Mouse (Mus musculus) right cerebral cortex, postnatal 14 days (tissue): ENCODE results near the gene Rnf130.

Experiments
- DNase-seq: peaks from one replicate; pipeline ENCODE4 v3.0.0; 2022

Gene Rnf130

DNA sequence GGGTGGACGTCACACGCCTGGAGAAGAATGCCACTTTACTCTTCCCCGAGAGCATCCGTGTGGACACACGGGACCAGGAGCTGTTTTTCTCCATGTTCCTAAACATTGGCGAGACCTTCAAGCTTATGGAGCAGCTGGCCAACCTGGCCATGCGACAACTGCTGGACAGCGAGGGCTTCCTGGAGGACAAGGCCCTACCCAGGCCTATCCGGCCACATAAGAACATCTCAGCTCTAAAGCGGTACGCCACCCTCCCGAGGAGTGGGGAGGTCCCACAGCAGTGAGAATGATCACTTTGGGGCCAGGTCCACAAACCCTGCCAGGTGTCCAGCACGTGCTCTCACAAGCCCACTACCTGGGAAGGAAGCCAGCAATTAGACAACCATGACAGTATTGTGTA lies 121.0 kb downstream of the Rnf130 start:
- no peak for DNase-seq

GRCm38 (mm10) chr11:50147267-50147957 lies 122.3 kb downstream of the Rnf130 start:
- no peak for DNase-seq

- DNase-seq = no peak
Observed at GRCm38 (mm10) chr11:50147958-50148476, 122.9 kb downstream of the Rnf130 start.

- no peak for DNase-seq
Observed at GRCm38 (mm10) chr11:50149200-50149599, 124.1 kb downstream of the Rnf130 start.

DNA sequence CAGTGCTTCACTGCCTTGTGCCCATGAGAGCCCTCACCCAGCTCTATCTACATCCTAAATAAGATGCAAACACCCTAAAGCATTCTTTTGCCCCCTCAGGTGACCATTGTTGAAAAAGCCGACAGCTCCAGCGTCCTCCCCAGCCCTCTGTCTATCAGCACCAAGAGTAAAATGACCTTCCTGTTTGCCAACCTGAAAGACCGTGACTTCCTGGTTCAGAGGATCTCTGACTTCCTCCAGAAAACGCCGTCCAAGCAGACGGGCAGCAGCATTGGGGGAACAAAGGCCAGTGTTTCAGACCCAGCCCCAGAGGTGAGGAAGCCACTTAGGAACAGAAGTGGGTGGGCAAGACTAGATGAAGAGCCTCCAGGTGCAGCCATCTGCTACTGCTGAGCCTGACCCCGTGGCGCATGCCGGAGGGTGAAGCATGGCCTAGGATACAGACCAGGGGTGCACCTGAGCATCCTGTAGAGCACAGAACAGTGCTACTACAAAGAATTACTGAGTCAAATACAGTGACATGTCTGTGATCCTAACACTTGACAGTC lies 124.5 kb downstream of the Rnf130 start:
- no peak for DNase-seq

DNA sequence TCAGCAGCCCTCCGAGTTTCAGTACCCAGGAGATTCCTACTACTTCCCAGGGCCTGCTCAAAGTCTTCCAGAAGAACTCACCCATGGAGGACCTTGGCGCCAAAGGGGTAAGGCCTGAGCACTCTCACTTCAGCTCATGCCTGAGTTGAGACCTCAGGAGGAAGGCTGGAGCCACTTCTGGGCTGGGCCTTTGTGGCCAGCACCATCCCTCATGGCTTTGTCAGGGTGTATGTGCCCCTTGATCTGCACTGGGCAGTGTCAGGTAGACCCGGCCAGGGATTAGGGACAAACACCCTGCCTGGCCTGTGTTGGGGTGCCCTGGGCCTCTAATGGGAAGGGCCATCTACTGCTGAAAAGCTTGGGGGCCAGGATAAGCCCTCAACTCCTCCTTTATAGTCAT lies 126.2 kb downstream of the Rnf130 start:
- no peak for DNase-seq

DNA sequence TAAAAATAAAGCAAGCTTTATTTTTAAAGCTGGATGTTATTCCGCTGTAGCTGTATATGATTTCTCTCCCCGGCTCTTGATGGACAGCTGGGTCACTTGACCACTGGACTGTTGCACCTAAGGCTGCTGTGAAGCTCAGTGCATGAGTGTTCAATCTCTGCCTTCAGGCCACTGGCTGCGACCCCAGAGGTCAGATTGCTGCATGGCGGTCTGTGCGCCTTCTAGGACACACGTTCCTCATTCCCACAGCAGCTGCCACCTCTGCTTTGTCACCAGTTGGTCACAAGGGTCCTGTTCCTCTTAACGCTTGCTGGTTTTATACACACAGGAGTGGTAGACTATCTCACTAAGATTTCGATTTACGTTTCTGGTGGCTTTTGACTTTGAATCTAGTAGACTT lies 129.0 kb downstream of the Rnf130 start:
- no peak for DNase-seq
